Mouse (Mus musculus) heart, adult 2 months (tissue): ENCODE data around the gene Eno2.

Experiments used
- CTCF ChIP-seq: fragments of 200-600 bp; IDR thresholded peaks from 2 replicates; pipeline ENCODE4 v1.8.1; 2022; ENCODE audit warnings: antibody characterized with exemption, mild to moderate bottlenecking, moderate library complexity
- POLR2A ChIP-seq: fragments of 200-500 bp; IDR thresholded peaks from 2 replicates; pipeline ENCODE4 v1.6.1; 2011; ENCODE audit warnings: mild to moderate bottlenecking, low read depth, low read length, control low read depth; ENCODE audit not compliant: insufficient read depth

DNA sequence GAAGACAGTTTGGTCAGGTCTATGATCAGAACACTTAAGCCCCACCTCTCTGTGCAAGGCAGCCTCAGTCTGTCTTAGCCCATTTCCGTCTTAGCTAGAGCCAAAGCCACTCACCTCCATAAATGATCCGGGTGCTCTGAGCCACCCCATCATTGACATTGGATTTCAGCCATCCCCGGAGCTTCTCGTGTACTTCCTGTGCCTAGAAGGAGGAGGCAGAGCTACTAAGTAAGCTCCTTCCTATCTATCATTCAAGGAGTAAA is 41.9 kb upstream of the Eno2 start:
- TF ChIP-seq CTCF, result no peak
- no peak for TF ChIP-seq POLR2A
